Mouse (Mus musculus) ES-Bruce4 (cell line): ENCODE results near the gene Schip1.

Source experiments
- CTCF ChIP-seq: IDR thresholded peaks from one replicate; pipeline ENCODE4 v1.8.1; 2011; ENCODE audit warnings: low read depth, low read length
- EP300 ChIP-seq: IDR thresholded peaks from 2 replicates; pipeline ENCODE4 v1.6.1; 2011; ENCODE audit warnings: low read depth, low read length; ENCODE audit not compliant: insufficient read depth
- POLR2A ChIP-seq: IDR thresholded peaks from one replicate; pipeline ENCODE4 v1.8.1; 2011; ENCODE audit warnings: low read length; ENCODE audit not compliant: insufficient read depth

- no peak for TF ChIP-seq CTCF
- TF ChIP-seq POLR2A: no peak
- no peak for TF ChIP-seq EP300
Observed at GRCm38 (mm10) chr3:68042951-68043350, 21.7 kb upstream of the Schip1 start.
